Mouse (Mus musculus) ES-E14 (cell line): Measurements from ENCODE around the gene Nr2e1.

Experiments
- CHD2 ChIP-seq: IDR thresholded peaks from 2 replicates; pipeline ENCODE4 v1.6.1; 2014; ENCODE audit warnings: mild to moderate bottlenecking, low read depth, low read length, inconsistent platforms
- HCFC1 ChIP-seq: IDR thresholded peaks from 2 replicates; pipeline ENCODE4 v1.6.1; 2012; ENCODE audit warnings: low read length, inconsistent platforms, borderline replicate concordance; ENCODE audit not compliant: insufficient read depth
- MAFK ChIP-seq: IDR thresholded peaks from 2 replicates; pipeline ENCODE4 v1.6.1; 2014; ENCODE audit warnings: mild to moderate bottlenecking, low read depth, low read length, inconsistent platforms; ENCODE audit not compliant: insufficient read depth
- ZC3H11A ChIP-seq: IDR thresholded peaks from 2 replicates; pipeline ENCODE4 v1.6.1; 2012; ENCODE audit warnings: low read depth, mild to moderate bottlenecking, inconsistent platforms, low read length, borderline replicate concordance
- ZNF384 ChIP-seq: IDR thresholded peaks from 2 replicates; pipeline ENCODE4 v1.6.1; 2012; ENCODE audit warnings: low read depth, low read length, inconsistent platforms

- no peak for TF ChIP-seq MAFK
- no peak for TF ChIP-seq ZC3H11A
- TF ChIP-seq CHD2 = no peak
- no peak for TF ChIP-seq HCFC1
- no peak for TF ChIP-seq ZNF384
Measured at GRCm38 (mm10) chr10:42521315-42521981, 62.0 kb downstream of the Nr2e1 start.
